15 mouse cellular contexts compared by ENCODE assay signal in genomic region chr5:36750119-36751078, GRCm38 (mm10). TPM values are rescaled to one million over a fixed set of nuclear protein-coding genes. Genes with fewer than 3 reads are reported as not detected.
DNase-seq lines count a peak whose midpoint lies in the region; ATAC-seq and TF ChIP-seq lines count a peak whose summit lies in the region.
"Had no signal": no experiment of that assay in that cellular context is flagged by ENCODE, and none has a peak within 500 bp of the region (broad histone marks: within the 10 kb centered on the region; RNA-seq: fewer than 3 reads in every experiment).

No protein-coding gene starts in this region.

- H3K36me3 ChIP-seq in heart, postnatal 0 days (replicated peaks; ENCODE audit: control insufficient read depth, insufficient read depth, low read length): no peaks in the 10 kb centered on the region
- H3K36me3 ChIP-seq in testis, adult 2 months (ENCODE audit: control insufficient read depth, insufficient read depth, low read length): no peaks in the 10 kb centered on the region
- H3K36me3 ChIP-seq in splenic B cell, adult 2 months (ENCODE audit: control insufficient read depth, insufficient read depth, low read length, poor library complexity, severe bottlenecking): no peaks in the 10 kb centered on the region
- H3K36me3 ChIP-seq: embryonic facial prominence, embryonic 15.5 days; heart, embryonic 10.5 days had no signal

- H3K27ac ChIP-seq in heart, postnatal 0 days (ENCODE audit: low read depth): no peak overlapping the region
- H3K27ac ChIP-seq in testis, adult 2 months (ENCODE audit: control insufficient read depth, insufficient read depth, low read depth, low read length): peak overlapping the region; percentile 32; the same call in 1 of the 2 replicates
- H3K27ac ChIP-seq: embryonic facial prominence, embryonic 15.5 days; heart, embryonic 10.5 days; hindbrain, embryonic 13.5 days had no signal

- H3K9me3 ChIP-seq in heart, postnatal 0 days (replicated peaks; ENCODE audit: control insufficient read depth, low read length): no peaks in the 10 kb centered on the region
- H3K9me3 ChIP-seq: embryonic facial prominence, embryonic 15.5 days; heart, embryonic 10.5 days; hindbrain, embryonic 13.5 days had no signal

- H3K9ac ChIP-seq in heart, postnatal 0 days (replicated peaks; ENCODE audit: low read depth, low read length): no peak overlapping the region
- H3K9ac ChIP-seq: embryonic facial prominence, embryonic 15.5 days; hindbrain, embryonic 13.5 days had no signal

- WGBS in heart, postnatal 0 days: 70% methylated on average over 9 of the region's 9 CpGs
- WGBS in lung, adult 2 months: 74% methylated on average over 9 of the region's 9 CpGs

- no peak for TF ChIP-seq POLR2A in testis, adult 2 months (IDR thresholded peaks at IDR 0.05; ENCODE audit: control insufficient read depth, low read depth, low read length)
- TF ChIP-seq POLR2A in lung, adult 2 months (IDR thresholded peaks at IDR 0.05; ENCODE audit: borderline replicate concordance, extremely low read depth, low read depth, low read length): no peak

- no peak for DNase-seq in heart, postnatal 0 days (ENCODE audit: low spot score)
- no peak for DNase-seq in heart, adult 8-10 months (ENCODE audit: low spot score)
- no peak for DNase-seq in testis, postnatal 10 days (ENCODE audit: low spot score)
- DNase-seq in brain, adult 2 months (ENCODE audit: low read depth, low spot score): peak; percentile 19
- DNase-seq in splenic B cell, adult 2 months (ENCODE audit: low read depth, low spot score): peak; percentile 47
- DNase-seq in right cerebral cortex, adult 18-20 months: no peak
- no peak for DNase-seq in lung, adult 2 months
- DNase-seq: adrenal gland, adult 8-10 months; cerebellum, adult 11-12 months; lung, adult 18-20 months; thymus, postnatal 25 days had no signal

- TF ChIP-seq EP300 in heart, postnatal 0 days (IDR thresholded peaks at IDR 0.05; ENCODE audit: low read depth): no peak

- ATAC-seq in heart, postnatal 0 days (ENCODE audit: insufficient read depth, low read depth): no peak

- H3K4me3 ChIP-seq in heart, postnatal 0 days (ENCODE audit: low read depth, low read length): no peak overlapping the region
- no peak overlapping the region for H3K4me3 ChIP-seq in testis, adult 2 months (ENCODE audit: control insufficient read depth, low read depth, low read length)
- no peak overlapping the region for H3K4me3 ChIP-seq in lung, adult 2 months (replicated peaks; ENCODE audit: extremely low read depth, low read depth, low read length)
- H3K4me3 ChIP-seq: embryonic facial prominence, embryonic 15.5 days; heart, embryonic 10.5 days; hindbrain, embryonic 13.5 days had no signal

- H3K4me2 ChIP-seq in heart, postnatal 0 days (ENCODE audit: low read depth, low read length): no peak overlapping the region
- H3K4me2 ChIP-seq: embryonic facial prominence, embryonic 15.5 days; hindbrain, embryonic 13.5 days had no signal

- TF ChIP-seq CTCF in heart, postnatal 0 days (IDR thresholded peaks at IDR 0.05; ENCODE audit: low read depth): peak; percentile 27
- no peak for TF ChIP-seq CTCF in testis, adult 2 months (IDR thresholded peaks at IDR 0.05; ENCODE audit: control insufficient read depth, insufficient read depth, insufficient replicate concordance, low read depth, low read length)
- no peak for TF ChIP-seq CTCF in lung, adult 2 months (IDR thresholded peaks at IDR 0.05; ENCODE audit: insufficient read depth, low read length)

- H3K4me1 ChIP-seq in heart, postnatal 0 days (ENCODE audit: control insufficient read depth, insufficient read depth): 0 out of 2 replicates have a peak, but pooled peaks cover 3% of the 10 kb centered on the region
- peaks cover 7% of the 10 kb centered on the region for H3K4me1 ChIP-seq in testis, adult 2 months (ENCODE audit: control insufficient read depth, insufficient read depth, low read length)
- peaks cover 6% of the 10 kb centered on the region for H3K4me1 ChIP-seq in lung, adult 2 months (ENCODE audit: control insufficient read depth, insufficient read depth, low read length)

- no peaks in the 10 kb centered on the region for H3K27me3 ChIP-seq in heart, postnatal 0 days (ENCODE audit: control insufficient read depth, insufficient read depth, low read length)
- no peaks in the 10 kb centered on the region for H3K27me3 ChIP-seq in testis, adult 2 months (ENCODE audit: control insufficient read depth, insufficient read depth, low read length)
- no peaks in the 10 kb centered on the region for H3K27me3 ChIP-seq in splenic B cell, adult 2 months (ENCODE audit: control insufficient read depth, insufficient read depth, low read length, poor library complexity, severe bottlenecking)

RNA-seq across cellular contexts. Expression of gene Bloc1s4, which starts 1.9 kb away (rescaled TPM):
- total RNA-seq in heart, postnatal 0 days (2014; rRNA removed; ENCODE audit: low replicate concordance): 7.5 and 14.8 TPM in 2 replicates
- polyA plus RNA-seq in heart, postnatal 0 days (2015; fragmentation: Nextera tagmentation; extraction: Ambion mirVana): 18.4 and 18.5 TPM in 2 replicates
- total RNA-seq in heart, adult 8-10 months (2022): 10 to 100 TPM; 10.6 to 11.4 (median 11.3) TPM
- polyA plus RNA-seq in testis, adult 2 months (2012; rRNA removed): 22.6 and 22.9 TPM in 2 replicates
- 25.7 and 33.4 TPM in 2 replicates for polyA plus RNA-seq in lung, adult 2 months (2012; rRNA removed)

RNA-seq across cellular contexts. Expression of gene Mrfap1, which starts 46.2 kb away (rescaled TPM):
- total RNA-seq in heart, postnatal 0 days (2014; rRNA removed; ENCODE audit: low replicate concordance): 222 and 245 TPM in 2 replicates
- polyA plus RNA-seq in heart, postnatal 0 days (2015; fragmentation: Nextera tagmentation; extraction: Ambion mirVana): 247 and 260 TPM in 2 replicates
- 100 to 1,000 TPM; 261 to 277 (median 272) TPM for total RNA-seq in heart, adult 8-10 months (2022)
- 76.5 and 86.7 TPM in 2 replicates for polyA plus RNA-seq in testis, adult 2 months (2012; rRNA removed)
- polyA plus RNA-seq in lung, adult 2 months (2012; rRNA removed): 127 and 129 TPM in 2 replicates

RNA-seq across cellular contexts. Expression of gene D5Ertd579e, which starts 54.6 kb away (rescaled TPM):
- total RNA-seq in heart, postnatal 0 days (2014; rRNA removed; ENCODE audit: low replicate concordance): 52.6 and 81.9 TPM in 2 replicates
- 21.8 and 28.5 TPM in 2 replicates for polyA plus RNA-seq in heart, postnatal 0 days (2015; fragmentation: Nextera tagmentation; extraction: Ambion mirVana)
- total RNA-seq in heart, adult 8-10 months (2022): 10 to 100 TPM; 89.7 to 97.8 (median 92.7) TPM
- polyA plus RNA-seq in testis, adult 2 months (2012; rRNA removed): 16.6 and 23.1 TPM in 2 replicates
- polyA plus RNA-seq in lung, adult 2 months (2012; rRNA removed): 14.4 and 23.3 TPM in 2 replicates

Comparison
In these comparisons a context has a peak if more than half of its experiments do, and no peak if none do; other contexts are left out.
1. DNase-seq: peak in brain, adult 2 months (single experiment) and splenic B cell, adult 2 months (single experiment); none in heart, postnatal 0 days (single experiment), heart, adult 8-10 months (single experiment), testis, postnatal 10 days (single experiment), right cerebral cortex, adult 18-20 months (single experiment) and lung, adult 2 months (single experiment).